In genomic region chr5:43136142-43136541, GRCm38 (mm10) we compare ENCODE assay signal across 24 mouse cellular contexts.
"Had no signal": no experiment of that assay in that cellular context is flagged by ENCODE, and none has a peak within 500 bp of the region (broad histone marks: within the 10 kb centered on the region; RNA-seq: fewer than 3 reads in every experiment).

No protein-coding gene starts in this region.

- H3K4me3 ChIP-seq: embryonic facial prominence, embryonic 10.5 days; embryonic facial prominence, embryonic 12.5 days; embryonic facial prominence, embryonic 13.5 days; embryonic facial prominence, embryonic 15.5 days; erythroblast, embryonic 14.5 days; forebrain, embryonic 10.5 days; forebrain, embryonic 12.5 days; forebrain, embryonic 13.5 days; forebrain, embryonic 15.5 days; gastrocnemius, adult 2 months; heart, adult 2 months had no signal

- H3K27me3 ChIP-seq: embryonic facial prominence, embryonic 12.5 days; embryonic facial prominence, embryonic 13.5 days; embryonic facial prominence, embryonic 15.5 days; forebrain, embryonic 12.5 days; forebrain, embryonic 13.5 days; forebrain, embryonic 15.5 days had no signal

- H3K27ac ChIP-seq: embryonic facial prominence, embryonic 10.5 days; embryonic facial prominence, embryonic 12.5 days; embryonic facial prominence, embryonic 13.5 days; embryonic facial prominence, embryonic 15.5 days; forebrain, embryonic 10.5 days; forebrain, embryonic 12.5 days; forebrain, embryonic 13.5 days; forebrain, embryonic 15.5 days; gastrocnemius, adult 2 months; heart, adult 2 months had no signal

- H3K36me3 ChIP-seq: embryonic facial prominence, embryonic 10.5 days; embryonic facial prominence, embryonic 12.5 days; embryonic facial prominence, embryonic 13.5 days; embryonic facial prominence, embryonic 15.5 days; forebrain, embryonic 10.5 days; forebrain, embryonic 12.5 days; forebrain, embryonic 15.5 days had no signal

- H3K4me1 ChIP-seq: embryonic facial prominence, embryonic 12.5 days; embryonic facial prominence, embryonic 13.5 days; embryonic facial prominence, embryonic 15.5 days; forebrain, embryonic 10.5 days; forebrain, embryonic 12.5 days; forebrain, embryonic 13.5 days; forebrain, embryonic 15.5 days had no signal

- H3K4me2 ChIP-seq: embryonic facial prominence, embryonic 12.5 days; embryonic facial prominence, embryonic 13.5 days; embryonic facial prominence, embryonic 15.5 days; forebrain, embryonic 12.5 days; forebrain, embryonic 13.5 days; forebrain, embryonic 15.5 days had no signal

- H3K9ac ChIP-seq: embryonic facial prominence, embryonic 12.5 days; embryonic facial prominence, embryonic 13.5 days; embryonic facial prominence, embryonic 15.5 days; forebrain, embryonic 12.5 days; forebrain, embryonic 13.5 days; forebrain, embryonic 15.5 days; forebrain, postnatal 0 days had no signal

- DNase-seq: cerebellum, adult 9-10 months; cerebellum, adult 9-11 months; cerebellum, postnatal 10 days; cerebellum, postnatal 14 days; cerebellum, postnatal 25 days; cerebellum, postnatal 36 days; embryo, embryonic 11 days; forebrain, postnatal 0 days; gastrocnemius, adult 2 months; gastrocnemius, postnatal 10 days; gastrocnemius, postnatal 14 days; gastrocnemius, postnatal 25 days; gastrocnemius, postnatal 36 days; heart, adult 11 months had no signal
